Mouse (Mus musculus) lung, embryonic 15.5 days (tissue): ENCODE data around the gene Wdr46. TPM values are rescaled to one million over a fixed set of nuclear protein-coding genes. Genes with fewer than 3 reads are reported as not detected.
"Not testable (repeated sequence)": the region's sequence is repeated elsewhere in the genome, so short reads cannot be mapped to it uniquely, and the experiment has no call there.

ENCODE experiments used
- ATAC-seq: fragments of 200-750 bp; cut with Nextera tagmentation; 2 replicates; pipeline ENCODE4 v1.8.0; 2017; ENCODE audit warnings: moderate number of reproducible peaks, borderline replicate concordance; ENCODE audit not compliant: low FRiP score, low TSS enrichment; ENCODE audit errors: extremely low read depth
- H3K27ac ChIP-seq: fragments of 300-500 bp; sonication (generic); 2 replicates; pipeline ENCODE4 v1.5.1; 2015; ENCODE audit warnings: moderate library complexity, mild to moderate bottlenecking, inconsistent platforms
- H3K27me3 ChIP-seq: fragments of 300-500 bp; sonication (generic); 2 replicates; pipeline ENCODE4 v1.6.1; 2015; ENCODE audit warnings: inconsistent platforms
- H3K36me3 ChIP-seq: fragments of 300-500 bp; sonication (generic); 2 replicates; pipeline ENCODE4 v1.6.1; 2015; ENCODE audit warnings: inconsistent platforms
- H3K4me1 ChIP-seq: fragments of 300-500 bp; sonication (generic); 2 replicates; pipeline ENCODE4 v1.6.1; 2015; ENCODE audit warnings: inconsistent platforms
- H3K4me2 ChIP-seq: fragments of 300-500 bp; sonication (generic); 2 replicates; pipeline ENCODE4 v1.6.1; 2015; ENCODE audit warnings: inconsistent platforms, mild to moderate bottlenecking, moderate library complexity
- H3K4me3 ChIP-seq: fragments of 300-500 bp; sonication (generic); 2 replicates; pipeline ENCODE4 v1.5.1; 2015; ENCODE audit warnings: mild to moderate bottlenecking, inconsistent platforms
- H3K9ac ChIP-seq: fragments of 300-500 bp; sonication (generic); 2 replicates; pipeline ENCODE4 v1.6.1; 2015; ENCODE audit warnings: inconsistent platforms
- H3K9me3 ChIP-seq: fragments of 300-500 bp; sonication (generic); 2 replicates; pipeline ENCODE4 v1.6.1; 2016; ENCODE audit warnings: inconsistent platforms
- WGBS: fragments of 180-500 bp; shearing (Covaris S2); methylation state at CpG from one replicate; pipeline ENCODE4 v1.1.7; 2015; 5-methylcytosine and 5-hydroxymethylcytosine counted together
- polyA plus RNA-seq: library from polyadenylated mRNA; unstranded; fragments of >200 nt; fragmentation: Nextera tagmentation; extraction: Ambion mirVana; gene quantifications from 2 replicates; pipeline ENCODE4 v1.2.1, GENCODE M21; 2015

The Wdr46 gene
- polyA plus RNA-seq, 1 experiment from 2014 or later, result 34.2 TPM

DNA sequence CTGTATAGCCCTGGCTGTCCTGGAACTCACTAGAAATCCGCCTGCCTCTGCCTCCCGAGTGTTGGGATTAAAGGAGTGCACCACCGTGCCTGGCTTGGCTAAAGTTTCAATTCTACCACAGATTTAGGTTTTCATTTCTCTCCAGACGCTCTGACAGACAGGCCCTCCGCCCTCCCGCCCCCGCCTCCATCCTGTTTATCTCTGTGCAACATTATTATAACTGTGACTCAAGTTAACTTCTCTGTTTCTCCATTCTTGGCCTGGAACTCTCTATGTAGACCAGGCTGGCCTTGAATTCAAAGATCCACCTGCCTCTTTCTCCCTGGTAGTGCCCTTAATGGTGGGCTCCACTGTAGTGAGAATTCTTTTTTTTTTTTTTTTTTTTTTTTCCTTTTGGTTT lies 38.0 kb upstream of the Wdr46 start:
- WGBS, result 72% methylated on average over 7 of the region's 7 CpGs
- no peaks in the 10 kb centered on the region for H3K9me3 ChIP-seq

DNA sequence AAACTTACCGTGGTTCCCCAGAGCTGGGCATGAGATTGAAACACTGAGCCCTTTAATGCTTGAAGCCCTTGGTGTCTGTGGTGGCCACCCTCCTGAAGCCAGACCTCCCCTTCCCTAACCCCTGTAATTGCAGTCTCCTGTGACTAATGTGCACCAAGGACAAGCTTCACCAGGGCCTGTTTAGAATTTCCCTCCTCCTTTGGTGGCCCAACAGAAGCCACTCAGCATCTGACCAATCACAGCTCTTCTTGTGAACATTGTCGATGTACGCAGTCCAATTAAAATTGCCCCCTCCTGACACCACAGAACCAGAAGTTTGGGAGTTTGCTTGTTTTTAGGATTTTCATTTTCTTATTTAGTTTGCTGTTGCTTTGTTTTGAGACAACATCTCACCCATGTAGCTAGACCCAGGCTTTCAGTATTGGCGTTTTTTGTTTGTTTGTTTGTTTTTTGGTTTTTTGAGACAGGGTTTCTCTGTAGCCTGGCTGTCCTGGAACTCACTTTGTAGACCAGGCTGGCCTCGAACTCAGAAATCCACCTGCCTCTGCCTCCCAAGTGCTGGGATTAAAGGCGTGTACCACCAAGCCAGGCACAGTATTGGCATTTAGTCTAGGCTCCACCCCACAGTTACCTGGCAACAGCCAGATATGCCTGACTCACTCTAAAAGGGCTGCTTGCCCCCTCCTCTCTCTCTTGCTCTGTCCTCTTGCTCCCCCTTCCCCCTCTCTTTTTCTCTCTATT lies 36.4 kb upstream of the Wdr46 start:
- H3K4me2 ChIP-seq, H3K27ac ChIP-seq, H3K9me3 ChIP-seq, H3K36me3 ChIP-seq, H3K4me1 ChIP-seq, ATAC-seq, H3K4me3 ChIP-seq, H3K9ac ChIP-seq, H3K27me3 ChIP-seq: not testable (repeated sequence)
- WGBS, result 66% methylated on average over 6 of the region's 6 CpGs

More for the DNA sequence above, 38.0 kb upstream of the Wdr46 start:
- no peak overlapping the region for H3K9ac ChIP-seq
- no peaks in the 10 kb centered on the region for H3K4me1 ChIP-seq
- no peaks in the 10 kb centered on the region for H3K27me3 ChIP-seq
- H3K4me2 ChIP-seq, result no peak overlapping the region
- ATAC-seq, result no peak
- H3K36me3 ChIP-seq, result no peaks in the 10 kb centered on the region
- H3K4me3 ChIP-seq, result no peak overlapping the region
- H3K27ac ChIP-seq, result no peak overlapping the region

DNA sequence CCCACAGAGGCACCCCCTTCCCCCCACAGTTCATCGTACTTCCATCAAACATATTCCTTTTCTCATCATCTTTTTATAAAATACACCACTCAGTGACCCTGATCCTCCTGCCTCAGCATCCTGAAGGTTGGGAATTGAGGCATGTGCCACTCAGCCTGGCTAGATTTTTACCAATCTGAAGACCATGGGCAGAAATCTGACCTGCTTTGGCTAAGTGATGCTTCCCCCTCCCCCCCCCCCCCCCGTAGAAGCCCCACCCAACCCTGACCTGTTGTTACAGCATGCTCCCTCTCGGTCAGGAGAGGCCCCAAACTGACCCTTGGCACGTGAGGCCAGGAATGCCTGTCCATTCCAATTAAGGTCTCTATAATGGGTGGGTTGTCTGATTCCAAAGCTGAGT lies 35.6 kb upstream of the Wdr46 start, which contains the start of gene Platr17:
TSS of gene Platr17 (plus strand) at position 301 of the 400 bp plus-strand sequence.
- WGBS, result 55% methylated on average over 3 of the region's 4 CpGs
- not testable (repeated sequence) for H3K9ac ChIP-seq, H3K4me3 ChIP-seq, H3K36me3 ChIP-seq, H3K4me1 ChIP-seq, H3K27ac ChIP-seq, H3K9me3 ChIP-seq, H3K4me2 ChIP-seq, H3K27me3 ChIP-seq, ATAC-seq

DNA sequence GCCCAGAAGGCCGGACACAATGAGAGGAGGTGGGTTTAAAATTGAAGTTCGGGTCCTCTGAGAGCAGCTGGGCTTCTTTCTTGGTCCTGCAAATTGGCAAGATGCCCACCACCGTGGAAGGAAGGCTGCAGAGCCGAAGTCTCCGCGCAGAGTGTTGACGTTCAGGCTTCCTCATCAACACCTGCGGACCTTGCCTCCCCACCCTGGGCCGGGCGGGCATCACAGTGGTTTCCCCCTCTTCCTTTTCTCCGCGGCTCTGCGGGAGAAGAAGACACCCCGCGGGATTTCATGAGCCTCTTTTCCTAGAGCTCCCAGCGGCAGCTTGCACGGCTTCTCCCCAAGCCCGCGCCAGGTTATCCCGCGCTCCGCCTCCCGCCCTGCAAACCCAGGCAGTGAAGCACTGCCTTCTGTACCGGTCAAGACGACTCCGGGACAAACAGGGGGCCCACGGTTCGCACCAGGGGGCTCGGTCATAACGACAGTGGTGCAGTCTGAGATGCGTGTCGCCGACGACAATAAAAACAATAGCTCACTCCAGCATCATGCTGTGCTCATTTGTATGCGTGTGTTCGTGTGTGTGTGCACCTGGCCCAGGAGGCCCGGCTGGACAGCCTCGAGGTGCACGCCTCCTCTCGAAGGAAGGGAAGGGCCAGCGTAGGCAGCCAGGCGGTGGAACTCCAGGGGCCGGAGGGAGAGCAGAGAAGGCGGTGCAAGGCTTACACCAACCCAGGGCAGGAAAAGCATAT lies 32.0 kb upstream of the Wdr46 start:
- Histone ChIP-seq H3K9me3 (no peaks in the 10 kb centered on the region), H3K27me3 (no peaks in the 10 kb centered on the region), H3K9ac (peak overlapping the region; percentile 53), H3K36me3 (peaks cover 23% of the 10 kb centered on the region), H3K4me1 (peaks cover 14% of the 10 kb centered on the region), H3K27ac (peak overlapping the region; percentile 92), H3K4me3 (peak overlapping the region; percentile 82), H3K4me2 (peak overlapping the region; percentile 92)
- WGBS, result under 1% methylated on average over 42 of the region's 44 CpGs
- peak; percentile 3 for ATAC-seq

DNA sequence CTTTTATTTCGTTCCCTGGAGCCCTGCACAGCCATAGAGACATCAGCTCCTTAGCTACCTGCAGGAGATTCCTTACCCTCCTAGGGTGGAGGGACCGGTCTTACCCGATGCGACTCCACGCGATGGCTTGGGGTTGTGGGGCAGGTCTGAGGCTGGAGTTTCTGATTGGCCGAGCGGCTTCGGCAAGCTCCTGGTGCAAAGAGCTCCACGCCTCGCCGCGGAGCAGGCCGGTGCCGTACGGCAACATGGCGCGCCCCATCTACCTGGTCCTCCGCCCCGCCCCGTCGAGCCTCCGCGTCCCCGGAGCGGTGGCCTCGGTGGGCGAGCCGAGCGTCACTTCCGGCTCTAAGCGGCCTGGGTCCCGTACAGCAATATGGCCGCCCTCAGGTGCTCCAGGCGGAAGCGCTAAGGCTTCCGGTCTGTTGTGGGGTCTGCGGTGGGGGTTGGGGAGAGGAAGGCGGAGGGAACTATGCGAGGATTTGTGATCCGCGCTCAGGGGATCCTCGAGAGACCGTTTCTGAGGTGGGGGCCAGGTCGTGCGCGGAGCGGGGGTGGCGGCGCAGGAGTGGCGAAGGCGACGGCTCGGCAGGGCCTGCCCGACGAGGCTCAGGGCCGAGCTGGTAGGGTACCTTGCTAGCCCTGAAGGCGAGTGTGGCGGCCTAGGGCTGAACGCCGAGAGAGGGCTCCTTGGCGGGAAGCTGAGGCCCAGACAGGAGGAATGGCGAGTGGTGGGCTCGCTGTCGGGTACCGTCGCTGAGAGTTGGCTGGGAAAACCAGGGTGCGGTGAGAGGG lies 31.2 kb upstream of the Wdr46 start, which contains the start of gene Daxx:
TSS of gene Daxx (plus strand) at position 338 of the 792 bp plus-strand sequence.
- H3K4me2 ChIP-seq, result peak within 1 kb of the TSS; percentile 92
- WGBS, result under 1% methylated on average over 68 of the region's 68 CpGs
- H3K4me1 ChIP-seq, result peaks cover 19% of the 10 kb centered on the region
- peaks cover 31% of the 10 kb centered on the region for H3K36me3 ChIP-seq
- ATAC-seq, result peak; percentile 97
- H3K27me3 ChIP-seq, result no peaks in the 10 kb centered on the region
- H3K4me3 ChIP-seq, result peak within 1 kb of the TSS; percentile 82
- no peaks in the 10 kb centered on the region for H3K9me3 ChIP-seq
- H3K27ac ChIP-seq, result peak within 1 kb of the TSS; percentile 92
- H3K9ac ChIP-seq, result peak within 1 kb of the TSS; percentile 86

DNA sequence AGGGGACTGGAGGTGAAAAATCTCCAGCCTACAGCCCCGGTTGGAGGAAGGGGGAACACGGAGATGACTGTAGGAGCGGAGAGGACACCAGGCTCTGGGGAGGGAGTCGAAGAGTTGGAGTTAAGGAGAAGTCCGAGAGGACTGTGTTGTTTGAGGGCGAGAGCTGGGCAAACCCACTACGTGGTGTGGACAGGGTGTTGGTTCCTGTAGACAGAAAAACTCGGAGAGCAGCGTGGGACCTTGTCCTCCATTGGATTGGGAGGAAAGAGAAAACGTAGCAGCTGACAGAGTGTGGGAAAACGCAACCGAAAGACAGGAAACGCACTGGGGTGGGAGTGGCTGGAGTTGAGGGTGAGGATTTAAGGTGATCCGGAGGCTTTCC lies 30.6 kb upstream of the Wdr46 start:
- under 1% methylated on average over 14 of the region's 14 CpGs for WGBS
- peaks cover 36% of the 10 kb centered on the region for H3K36me3 ChIP-seq
- peak overlapping the region; percentile 92 for H3K27ac ChIP-seq
- peaks cover 21% of the 10 kb centered on the region for H3K4me1 ChIP-seq
- H3K4me3 ChIP-seq, result peak overlapping the region; percentile 82
- no peak for ATAC-seq
- H3K4me2 ChIP-seq, result peak overlapping the region; percentile 92
- H3K9ac ChIP-seq, result peak overlapping the region; percentile 86
- H3K9me3 ChIP-seq, result no peaks in the 10 kb centered on the region
- no peaks in the 10 kb centered on the region for H3K27me3 ChIP-seq

DNA sequence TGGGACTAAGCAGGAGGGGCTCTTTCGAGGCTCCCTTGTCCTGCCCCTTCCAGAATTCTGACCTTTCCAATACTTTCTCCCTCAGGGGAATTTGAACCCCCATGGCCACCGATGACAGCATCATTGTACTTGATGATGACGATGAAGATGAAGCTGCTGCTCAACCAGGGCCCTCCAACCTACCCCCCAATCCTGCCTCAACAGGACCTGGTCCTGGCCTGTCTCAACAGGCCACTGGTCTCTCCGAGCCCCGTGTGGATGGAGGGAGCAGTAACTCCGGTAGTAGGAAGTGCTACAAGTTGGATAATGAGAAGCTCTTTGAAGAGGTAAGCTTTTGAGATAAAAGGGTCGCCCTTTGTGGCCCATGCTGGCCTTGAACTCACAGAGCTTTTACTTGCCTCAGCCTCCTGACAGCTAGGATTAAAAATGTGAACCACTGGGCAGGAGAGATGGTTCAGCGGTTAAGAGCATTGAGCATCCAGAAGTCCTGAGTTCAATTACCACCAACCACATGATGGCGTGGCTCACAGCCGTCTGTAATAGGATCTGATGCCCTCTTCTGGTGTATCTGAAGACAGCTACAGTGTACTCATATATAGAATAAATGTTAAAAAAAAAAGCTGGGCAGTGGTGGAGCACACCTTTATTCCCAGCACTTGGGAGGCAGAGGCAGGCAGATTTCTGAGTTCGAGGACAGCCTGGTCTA lies 30.0 kb upstream of the Wdr46 start:
- 42% methylated on average over 11 of the region's 11 CpGs for WGBS
- Histone ChIP-seq H3K27ac (peak overlapping the region; percentile 92), H3K9ac (peak overlapping the region; percentile 86)

DNA sequence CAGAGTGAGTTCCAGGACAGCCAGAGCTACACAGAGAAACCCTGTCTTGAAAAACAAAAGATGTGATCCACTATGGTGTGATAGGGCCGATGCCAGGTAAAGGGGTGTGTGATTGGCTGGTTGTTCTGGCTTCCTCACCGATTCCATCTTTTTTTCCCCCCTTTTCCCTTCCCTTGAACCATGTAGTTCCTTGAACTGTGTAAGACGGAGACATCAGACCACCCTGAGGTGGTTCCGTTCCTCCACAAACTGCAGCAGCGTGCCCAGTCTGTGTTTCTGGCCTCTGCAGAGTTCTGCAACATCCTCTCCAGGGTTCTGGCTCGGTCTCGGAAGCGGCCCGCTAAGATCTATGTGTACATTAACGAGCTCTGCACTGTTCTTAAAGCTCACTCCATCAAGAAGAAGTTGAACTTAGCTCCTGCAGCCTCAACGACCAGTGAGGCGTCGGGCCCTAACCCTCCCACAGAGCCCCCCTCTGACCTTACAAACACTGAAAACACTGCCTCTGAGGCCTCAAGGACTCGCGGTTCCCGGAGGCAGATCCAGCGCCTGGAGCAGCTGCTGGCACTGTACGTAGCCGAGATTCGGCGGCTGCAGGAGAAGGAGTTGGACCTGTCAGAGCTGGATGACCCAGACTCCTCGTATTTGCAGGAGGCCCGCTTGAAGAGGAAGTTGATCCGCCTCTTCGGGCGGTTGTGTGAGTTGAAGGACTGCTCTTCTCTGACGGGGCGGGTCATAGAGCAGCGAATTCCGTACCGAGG lies 29.2 kb upstream of the Wdr46 start:
- ATAC-seq, result no peak
- H3K9ac ChIP-seq, result no peak overlapping the region
- no peak overlapping the region for H3K4me2 ChIP-seq
- no peaks in the 10 kb centered on the region for H3K27me3 ChIP-seq
- H3K4me1 ChIP-seq, result peaks cover 28% of the 10 kb centered on the region
- H3K9me3 ChIP-seq, result no peaks in the 10 kb centered on the region
- no peak overlapping the region for H3K27ac ChIP-seq
- 84% methylated on average over 31 of the region's 31 CpGs for WGBS
- H3K4me3 ChIP-seq, result no peak overlapping the region
- H3K36me3 ChIP-seq, result peaks cover 38% of the 10 kb centered on the region

More for the DNA sequence above, 30.0 kb upstream of the Wdr46 start:
- ATAC-seq, result no peak
- peaks cover 27% of the 10 kb centered on the region for H3K4me1 ChIP-seq
- no peaks in the 10 kb centered on the region for H3K9me3 ChIP-seq
- no peaks in the 10 kb centered on the region for H3K27me3 ChIP-seq
- H3K4me2 ChIP-seq, result peak overlapping the region; percentile 92
- H3K36me3 ChIP-seq, result peaks cover 38% of the 10 kb centered on the region
- peak overlapping the region; percentile 82 for H3K4me3 ChIP-seq

DNA sequence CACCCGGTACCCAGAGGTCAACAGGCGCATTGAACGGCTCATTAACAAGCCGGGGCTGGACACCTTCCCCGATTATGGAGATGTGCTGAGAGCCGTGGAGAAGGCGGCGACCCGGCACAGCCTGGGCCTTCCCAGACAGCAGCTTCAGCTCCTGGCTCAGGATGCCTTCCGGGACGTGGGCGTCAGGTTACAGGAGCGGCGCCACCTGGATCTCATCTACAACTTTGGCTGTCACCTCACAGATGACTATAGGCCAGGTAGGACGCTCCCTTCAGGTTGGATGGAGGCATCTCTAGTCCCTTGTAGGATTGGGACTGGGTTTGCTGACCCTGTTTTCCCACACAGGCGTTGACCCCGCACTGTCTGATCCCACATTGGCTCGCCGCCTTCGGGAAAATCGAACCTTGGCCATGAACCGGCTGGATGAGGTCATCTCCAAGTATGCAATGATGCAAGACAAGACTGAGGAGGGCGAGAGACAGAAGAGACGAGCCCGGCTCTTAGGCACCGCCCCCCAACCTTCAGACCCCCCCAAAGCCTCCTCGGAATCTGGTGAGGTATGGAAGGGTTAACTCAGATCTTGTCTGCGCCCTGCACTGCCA lies 28.5 kb upstream of the Wdr46 start:
- Histone ChIP-seq H3K4me3 (no peak overlapping the region), H3K4me2 (no peak overlapping the region), H3K4me1 (peaks cover 31% of the 10 kb centered on the region), H3K9me3 (no peaks in the 10 kb centered on the region), H3K27me3 (no peaks in the 10 kb centered on the region), H3K9ac (no peak overlapping the region), H3K36me3 (peaks cover 38% of the 10 kb centered on the region), H3K27ac (no peak overlapping the region)
- WGBS, result 84% methylated on average over 28 of the region's 28 CpGs
- ATAC-seq, result no peak

DNA sequence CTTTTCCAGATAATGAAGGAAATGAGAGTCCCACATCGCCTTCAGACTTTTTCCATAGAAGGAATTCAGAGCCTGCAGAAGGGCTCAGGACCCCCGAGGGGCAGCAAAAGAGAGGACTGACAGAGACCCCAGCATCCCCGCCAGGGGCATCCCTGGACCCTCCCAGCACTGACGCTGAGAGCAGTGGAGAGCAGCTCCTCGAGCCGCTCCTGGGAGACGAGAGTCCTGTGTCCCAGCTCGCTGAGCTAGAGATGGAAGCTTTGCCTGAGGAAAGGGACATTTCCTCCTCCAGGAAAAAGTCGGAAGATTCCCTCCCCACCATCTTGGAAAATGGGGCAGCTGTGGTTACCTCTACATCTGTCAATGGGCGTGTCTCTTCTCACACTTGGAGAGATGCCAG lies 27.2 kb upstream of the Wdr46 start:
- H3K9me3 ChIP-seq, result no peaks in the 10 kb centered on the region
- ATAC-seq, result no peak
- H3K27ac ChIP-seq, result no peak overlapping the region
- no peaks in the 10 kb centered on the region for H3K27me3 ChIP-seq
- H3K9ac ChIP-seq, result no peak overlapping the region
- peaks cover 42% of the 10 kb centered on the region for H3K4me1 ChIP-seq
- no peak overlapping the region for H3K4me3 ChIP-seq
- WGBS, result 85% methylated on average over 10 of the region's 10 CpGs
- peaks cover 47% of the 10 kb centered on the region for H3K36me3 ChIP-seq
- no peak overlapping the region for H3K4me2 ChIP-seq
